Comparison of ENCODE assay signal across 10 mouse cellular contexts in the genomic region with DNA sequence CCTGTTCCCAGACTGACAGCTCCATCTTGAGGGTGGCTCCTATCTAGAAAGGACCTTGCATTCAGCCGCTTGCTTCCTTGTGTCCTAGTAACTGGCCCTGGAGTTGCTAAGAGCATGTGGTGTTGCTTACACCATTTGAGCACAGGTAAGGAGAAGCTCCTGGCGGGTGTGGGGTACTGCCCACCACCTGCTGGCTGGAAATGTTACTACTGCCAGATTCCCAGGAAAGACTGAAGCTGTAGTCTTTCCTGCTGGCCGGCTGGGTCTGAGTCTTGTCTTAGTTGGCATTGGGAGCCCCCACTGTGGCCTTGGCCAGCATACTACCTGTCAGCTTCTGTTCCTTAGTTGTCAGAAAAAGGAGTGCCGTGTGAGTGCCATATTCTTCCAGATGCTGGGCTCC. TPM values are rescaled to one million over a fixed set of nuclear protein-coding genes. Genes with fewer than 3 reads are reported as not detected.
DNase-seq lines count a peak whose midpoint lies in the region; ATAC-seq and TF ChIP-seq lines count a peak whose summit lies in the region.
"Had no signal": no experiment of that assay in that cellular context is flagged by ENCODE, and none has a peak within 500 bp of the region (broad histone marks: within the 10 kb centered on the region; RNA-seq: fewer than 3 reads in every experiment).

No protein-coding gene starts in this region.

- H3K27ac ChIP-seq in hindbrain, embryonic 14.5 days = no peak overlapping the region
- no peak overlapping the region for H3K27ac ChIP-seq in hindbrain, embryonic 13.5 days
- H3K27ac ChIP-seq in small intestine, adult 2 months (ENCODE audit: insufficient read depth, low read depth, low read length) = no peak overlapping the region

- H3K4me3 ChIP-seq in hindbrain, embryonic 14.5 days (replicated peaks; ENCODE audit: low read length) = no peak overlapping the region
- no peak overlapping the region; the same call in 1 of the 2 replicates for H3K4me3 ChIP-seq in hindbrain, embryonic 13.5 days
- no peak overlapping the region for H3K4me3 ChIP-seq in small intestine, adult 2 months (ENCODE audit: low read depth, low read length)

- no peak overlapping the region for H3K9ac ChIP-seq in hindbrain, embryonic 14.5 days
- no peak overlapping the region for H3K9ac ChIP-seq in hindbrain, embryonic 13.5 days

- H3K36me3 ChIP-seq in hindbrain, embryonic 14.5 days (replicated peaks; ENCODE audit: control insufficient read depth, insufficient read depth) = no peaks in the 10 kb centered on the region
- no peaks in the 10 kb centered on the region for H3K36me3 ChIP-seq in hindbrain, embryonic 13.5 days
- H3K36me3 ChIP-seq in small intestine, adult 2 months (ENCODE audit: control insufficient read depth, insufficient read depth, low read length) = no peaks in the 10 kb centered on the region

- H3K9me3 ChIP-seq in hindbrain, embryonic 14.5 days (ENCODE audit: control insufficient read depth, low read length) = no peaks in the 10 kb centered on the region
- no peaks in the 10 kb centered on the region for H3K9me3 ChIP-seq in hindbrain, embryonic 13.5 days

- peak; percentile 25; the same call in 1 of the 2 replicates for TF ChIP-seq CTCF in small intestine, adult 2 months (IDR thresholded peaks at IDR 0.05; ENCODE audit: extremely low read depth, insufficient read length, insufficient replicate concordance, low read depth, low read length)

- no peak for TF ChIP-seq POLR2A in small intestine, adult 2 months (IDR thresholded peaks at IDR 0.05; ENCODE audit: low read depth, low read length)

- ATAC-seq in hindbrain, embryonic 14.5 days (ENCODE audit: low FRiP score) = no peak
- no peak for ATAC-seq in hindbrain, embryonic 13.5 days (ENCODE audit: low FRiP score)
- no peak for ATAC-seq in granulocyte monocyte progenitor cell, adult 5-6 weeks (replicated peaks; ENCODE audit: poor library complexity, severe bottlenecking)
- ATAC-seq in megakaryocyte-erythroid progenitor cell, adult 5-6 weeks (replicated peaks; ENCODE audit: low FRiP score, low TSS enrichment, poor library complexity, severe bottlenecking) = no peak
- ATAC-seq: forebrain, embryonic 14.5 days; inflammation-experienced regulatory T-cells, adult 6 months had no signal

- 0 out of 2 replicates have a peak overlapping the region, but pooled peaks have one; percentile 1 for H3K4me2 ChIP-seq in hindbrain, embryonic 14.5 days (replicated peaks)
- H3K4me2 ChIP-seq in hindbrain, embryonic 13.5 days = no peak overlapping the region

- WGBS in hindbrain, embryonic 14.5 days = 56% methylated on average over 4 of the region's 4 CpGs
- WGBS in hindbrain, embryonic 13.5 days = 55% methylated on average over 4 of the region's 4 CpGs
- 46% methylated on average over 4 of the region's 4 CpGs for WGBS in small intestine, adult 2 months

- H3K4me1 ChIP-seq in hindbrain, embryonic 14.5 days (replicated peaks; ENCODE audit: control insufficient read depth, insufficient read depth, low read length) = peaks cover 14% of the 10 kb centered on the region; the same call in 1 of the 2 replicates
- H3K4me1 ChIP-seq in hindbrain, embryonic 13.5 days (replicated peaks) = peaks cover 18% of the 10 kb centered on the region
- peaks cover 10% of the 10 kb centered on the region for H3K4me1 ChIP-seq in small intestine, adult 2 months (ENCODE audit: control insufficient read depth, insufficient read depth, insufficient read length, low read length)

- no peak for DNase-seq in hindbrain, embryonic 14.5 days (ENCODE audit: low spot score)
- DNase-seq in right cerebral cortex, postnatal 14 days = peak; percentile 17
- no peak for DNase-seq in right cerebral cortex, postnatal 25 days
- peak; percentile 51 for DNase-seq in kidney, postnatal 14 days

- peaks cover 31% of the 10 kb centered on the region for H3K27me3 ChIP-seq in hindbrain, embryonic 14.5 days (ENCODE audit: control insufficient read depth, insufficient read depth, low read length)
- H3K27me3 ChIP-seq in hindbrain, embryonic 13.5 days = peaks cover 50% of the 10 kb centered on the region
- no peaks in the 10 kb centered on the region for H3K27me3 ChIP-seq in small intestine, adult 2 months (ENCODE audit: control insufficient read depth, insufficient read depth, low read length)

RNA-seq across cellular contexts. Expression of a gene that starts 2.6 kb away (rescaled TPM):
- 9.4 and 10.9 TPM in 2 replicates for polyA plus RNA-seq in hindbrain, embryonic 14.5 days (2014; fragmentation: Nextera tagmentation; extraction: Ambion mirVana)
- 8.8 and 9.3 TPM in 2 replicates for polyA plus RNA-seq in hindbrain, embryonic 13.5 days (2015; fragmentation: Nextera tagmentation; extraction: Ambion mirVana)
- 2.6 and 3.0 TPM in 2 replicates for polyA plus RNA-seq in small intestine, adult 2 months (2012; rRNA removed)
- total RNA-seq in granulocyte monocyte progenitor cell, adult 5-6 weeks (2014; fragmentation: Nextera tagmentation) = 0.30 and 0.70 TPM in 2 replicates
- 0.05 and 0.13 TPM in 2 replicates for total RNA-seq in granulocyte monocyte progenitor cell, adult 5-6 weeks (2017)
- 0.27 TPM in 1 of 2 replicates, not detected in the other for total RNA-seq in megakaryocyte-erythroid progenitor cell, adult 5-6 weeks (2014; fragmentation: Nextera tagmentation)
- not detected in 2 replicates for total RNA-seq in megakaryocyte-erythroid progenitor cell, adult 5-6 weeks (2017)

Comparison
In these comparisons a context has a peak if more than half of its experiments do, and no peak if none do; other contexts are left out.
1. DNase-seq: peak in right cerebral cortex, postnatal 14 days (single experiment) and kidney, postnatal 14 days (single experiment); none in hindbrain, embryonic 14.5 days (single experiment) and right cerebral cortex, postnatal 25 days (single experiment).